Mouse (Mus musculus) small intestine, adult 2 months (tissue): ENCODE measurements around the gene Ctnna3. TPM values are rescaled to one million over a fixed set of nuclear protein-coding genes. Genes with fewer than 3 reads are reported as not detected.

Source experiments
- H3K27ac ChIP-seq: fragments of 200-500 bp; 2 replicates; pipeline ENCODE4 v1.5.1; 2012; ENCODE audit warnings: low read depth, low read length, control low read depth, inconsistent platforms; ENCODE audit not compliant: insufficient read depth
- H3K27me3 ChIP-seq: fragments of 200-500 bp; 2 replicates; pipeline ENCODE4 v1.6.1; 2012; ENCODE audit warnings: mild to moderate bottlenecking, moderate library complexity, low read length, inconsistent platforms; ENCODE audit not compliant: control insufficient read depth, insufficient read depth
- H3K36me3 ChIP-seq: fragments of 200-500 bp; 2 replicates; pipeline ENCODE4 v1.6.1; 2012; ENCODE audit warnings: mild to moderate bottlenecking, low read length, control low read depth, inconsistent platforms; ENCODE audit not compliant: control insufficient read depth, insufficient read depth
- H3K4me1 ChIP-seq: fragments of 200-500 bp; 2 replicates; pipeline ENCODE4 v1.6.1; 2012; ENCODE audit warnings: low read length, inconsistent platforms, mixed read lengths; ENCODE audit not compliant: control insufficient read depth, insufficient read depth, insufficient read length
- H3K4me3 ChIP-seq: fragments of 200-500 bp; 2 replicates; pipeline ENCODE4 v1.5.1; 2012; ENCODE audit warnings: low read depth, mild to moderate bottlenecking, control low read depth, inconsistent platforms, low read length, moderate library complexity
- CTCF ChIP-seq: fragments of 200-500 bp; IDR thresholded peaks from 2 replicates; pipeline ENCODE4 v1.5.1; 2012; ENCODE audit warnings: low read depth, mild to moderate bottlenecking, control low read depth, inconsistent platforms, low read length, moderate library complexity, mixed read lengths; ENCODE audit not compliant: insufficient replicate concordance, insufficient read length; ENCODE audit errors: extremely low read depth
- POLR2A ChIP-seq: fragments of 200-500 bp; IDR thresholded peaks from 2 replicates; pipeline ENCODE4 v1.6.1; 2012; ENCODE audit warnings: low read depth, mild to moderate bottlenecking, control low read depth, inconsistent platforms, low read length, moderate library complexity
- WGBS: fragments of 180-500 bp; shearing (Covaris S2); methylation state at CpG from one replicate; pipeline ENCODE4 v1.1.7; 2018; 5-methylcytosine and 5-hydroxymethylcytosine counted together
- polyA plus RNA-seq: library from polyadenylated mRNA; depleted of rRNA; stranded (reverse); fragments of >200 nt; gene quantifications from 2 replicates; pipeline ENCODE4 v1.2.3, GENCODE M21; 2012

Ctnna3 gene
- polyA plus RNA-seq, 1 experiment = 0.06 TPM

DNA sequence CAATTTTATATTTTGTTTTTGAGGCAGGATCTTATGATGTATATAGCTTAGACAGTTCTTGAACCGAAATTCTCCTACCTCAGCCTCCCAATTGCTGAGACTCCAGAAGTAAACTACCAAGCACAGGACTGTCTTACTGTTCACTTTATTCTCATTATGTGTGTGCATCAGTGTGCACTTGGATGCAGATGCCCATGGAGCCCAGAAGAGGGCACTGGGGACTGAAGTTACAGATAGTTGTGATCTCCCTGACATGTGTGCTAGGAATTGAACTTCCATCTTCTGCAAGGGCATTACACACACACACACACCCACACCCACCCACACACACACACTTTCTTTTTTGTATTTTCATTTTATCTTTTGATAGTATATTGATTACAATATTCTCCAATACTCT, 666.6 kb downstream of the Ctnna3 start:
- no peaks in the 10 kb centered on the region for H3K36me3 ChIP-seq
- H3K27ac ChIP-seq = no peak overlapping the region
- TF ChIP-seq POLR2A (no peak), CTCF (no peak)
- 94% methylated on average over 1 of the region's 1 CpGs for WGBS
- H3K4me3 ChIP-seq = no peak overlapping the region
- H3K27me3 ChIP-seq = no peaks in the 10 kb centered on the region
- no peaks in the 10 kb centered on the region for H3K4me1 ChIP-seq

DNA sequence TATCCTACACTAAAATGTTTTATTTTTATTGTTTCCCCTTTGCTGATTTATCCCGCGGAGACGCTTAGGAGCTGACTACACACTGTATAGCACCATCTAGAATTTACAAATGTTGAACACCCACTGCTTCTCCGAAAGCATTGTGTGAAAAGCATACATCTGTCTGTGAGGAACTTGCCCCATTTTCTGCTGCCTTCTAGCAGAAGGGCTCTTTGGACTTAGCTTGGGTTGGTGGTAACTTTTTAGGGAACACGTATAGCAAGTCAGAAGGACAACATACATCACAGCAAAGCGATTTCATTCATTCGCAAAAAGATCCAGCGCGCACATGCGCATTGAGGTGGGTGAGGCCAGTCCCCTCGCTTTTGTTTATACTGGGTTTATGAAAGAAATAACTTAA, 685.3 kb downstream of the Ctnna3 start:
- H3K27me3 ChIP-seq = no peaks in the 10 kb centered on the region
- H3K4me3 ChIP-seq = no peak overlapping the region
- no peak for TF ChIP-seq CTCF
- no peak for TF ChIP-seq POLR2A
- H3K27ac ChIP-seq = no peak overlapping the region
- WGBS = 95% methylated on average over 11 of the region's 11 CpGs
- H3K4me1 ChIP-seq = no peaks in the 10 kb centered on the region
- no peaks in the 10 kb centered on the region for H3K36me3 ChIP-seq

- TF ChIP-seq CTCF (no peak), POLR2A (no peak)
- H3K27me3 ChIP-seq = no peaks in the 10 kb centered on the region
- H3K4me3 ChIP-seq = no peak overlapping the region
- no peak overlapping the region for H3K27ac ChIP-seq
- H3K36me3 ChIP-seq = no peaks in the 10 kb centered on the region
- WGBS = 62% methylated on average over 3 of the region's 3 CpGs
- no peaks in the 10 kb centered on the region for H3K4me1 ChIP-seq
Observed at GRCm38 (mm10) chr10:64118833-64119232, 688.9 kb downstream of the Ctnna3 start.

- H3K4me1 ChIP-seq = no peaks in the 10 kb centered on the region
- no peak for TF ChIP-seq POLR2A
- no peak for TF ChIP-seq CTCF
- no peaks in the 10 kb centered on the region for H3K27me3 ChIP-seq
- 85% methylated on average over 15 of the region's 15 CpGs for WGBS
- no peak overlapping the region for H3K27ac ChIP-seq
- no peak overlapping the region for H3K4me3 ChIP-seq
- H3K36me3 ChIP-seq = no peaks in the 10 kb centered on the region
Observed at GRCm38 (mm10) chr10:64130397-64131150, 700.7 kb downstream of the Ctnna3 start.

- no peaks in the 10 kb centered on the region for H3K36me3 ChIP-seq
- H3K4me3 ChIP-seq = no peak overlapping the region
- no peak overlapping the region for H3K27ac ChIP-seq
- H3K4me1 ChIP-seq = no peaks in the 10 kb centered on the region
- TF ChIP-seq POLR2A = no peak
- TF ChIP-seq CTCF = no peak
- WGBS = 57% methylated on average over 3 of the region's 3 CpGs
- no peaks in the 10 kb centered on the region for H3K27me3 ChIP-seq
Observed at GRCm38 (mm10) chr10:64133461-64133860, 703.6 kb downstream of the Ctnna3 start.

GRCm38 (mm10) chr10:64135481-64135880, 705.6 kb downstream of the Ctnna3 start:
- 80% methylated on average over 7 of the region's 7 CpGs for WGBS
- no peaks in the 10 kb centered on the region for H3K36me3 ChIP-seq
- H3K4me3 ChIP-seq = no peak overlapping the region
- no peaks in the 10 kb centered on the region for H3K4me1 ChIP-seq
- H3K27ac ChIP-seq = no peak overlapping the region
- no peak for TF ChIP-seq CTCF
- no peak for TF ChIP-seq POLR2A
- H3K27me3 ChIP-seq = no peaks in the 10 kb centered on the region

- H3K27ac ChIP-seq = no peak overlapping the region
- H3K27me3 ChIP-seq = no peaks in the 10 kb centered on the region
- TF ChIP-seq CTCF (no peak), POLR2A (no peak)
- no peaks in the 10 kb centered on the region for H3K36me3 ChIP-seq
- no peak overlapping the region for H3K4me3 ChIP-seq
- H3K4me1 ChIP-seq = no peaks in the 10 kb centered on the region
- 64% methylated on average over 3 of the region's 3 CpGs for WGBS
Observed at GRCm38 (mm10) chr10:64146511-64146910, 716.6 kb downstream of the Ctnna3 start.

DNA sequence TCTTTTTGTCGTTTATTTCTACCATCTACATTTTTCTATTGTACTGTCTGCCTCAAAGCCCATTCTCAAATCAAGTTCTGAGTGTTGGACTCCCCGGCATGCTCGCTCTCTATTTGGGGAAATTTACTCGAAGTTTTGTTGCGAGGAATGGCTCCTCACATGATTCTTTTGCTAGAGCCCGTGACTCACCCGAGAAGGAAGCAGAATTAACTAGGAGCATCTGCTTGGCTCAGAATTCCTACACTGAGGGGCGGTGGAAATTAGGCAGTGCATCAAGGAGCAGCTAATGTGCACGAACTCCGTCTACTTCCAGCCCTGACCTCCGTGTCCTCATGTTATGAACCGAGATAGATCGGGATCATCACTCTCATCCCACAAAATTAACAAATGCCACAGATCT, 751.8 kb downstream of the Ctnna3 start:
- H3K27me3 ChIP-seq = no peaks in the 10 kb centered on the region
- H3K4me1 ChIP-seq = no peaks in the 10 kb centered on the region
- WGBS = 89% methylated on average over 13 of the region's 13 CpGs
- no peak overlapping the region for H3K27ac ChIP-seq
- H3K4me3 ChIP-seq = no peak overlapping the region
- TF ChIP-seq CTCF (no peak), POLR2A (no peak)
- no peaks in the 10 kb centered on the region for H3K36me3 ChIP-seq
